Mouse (Mus musculus) stomach, adult 2 months (tissue): ENCODE measurements around the gene Gm10972. TPM values are rescaled to one million over a fixed set of nuclear protein-coding genes. Genes with fewer than 3 reads are reported as not detected.

Experiments
- polyA plus RNA-seq: library from polyadenylated mRNA; depleted of rRNA; stranded (reverse); fragments of >200 nt; gene quantifications from 2 replicates; pipeline ENCODE4 v1.2.3, GENCODE M21; 2012; rRNA removed

The Gm10972 gene
- polyA plus RNA-seq: not detected in 2 replicates

DNA sequence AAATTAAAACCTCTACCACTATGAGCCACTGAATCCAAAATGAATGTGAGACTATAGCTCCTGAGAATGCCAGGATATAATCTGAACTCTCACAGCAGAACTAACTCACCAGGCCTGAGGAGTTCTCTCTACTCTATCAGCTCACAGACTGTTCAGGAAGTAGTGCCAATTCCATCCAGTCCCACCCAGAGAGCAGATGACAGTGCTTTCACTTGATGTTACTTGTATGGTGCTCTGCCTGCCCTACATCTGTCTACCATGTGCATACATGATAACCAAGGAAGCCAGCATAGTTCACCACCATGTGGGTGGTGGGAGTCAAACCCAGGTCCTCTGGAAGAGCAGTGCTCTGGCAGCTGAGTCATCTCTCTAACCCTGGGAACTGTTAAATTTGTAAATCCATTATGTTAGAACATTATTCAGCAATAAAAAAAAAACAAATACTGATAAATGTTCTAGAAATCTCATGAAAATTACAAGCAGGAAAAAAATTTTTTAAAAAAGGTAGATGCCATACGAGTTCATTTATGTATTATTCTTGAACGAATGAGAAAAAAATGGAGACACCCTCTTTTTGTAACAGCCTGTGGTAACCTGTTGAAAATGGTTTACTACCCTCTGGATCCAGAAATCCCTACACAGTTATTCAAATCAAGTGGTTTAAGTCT is at the start of gene Gm10972:
Gm10972 (plus strand) TSS at position 618 of the 668 bp plus-strand sequence.

DNA sequence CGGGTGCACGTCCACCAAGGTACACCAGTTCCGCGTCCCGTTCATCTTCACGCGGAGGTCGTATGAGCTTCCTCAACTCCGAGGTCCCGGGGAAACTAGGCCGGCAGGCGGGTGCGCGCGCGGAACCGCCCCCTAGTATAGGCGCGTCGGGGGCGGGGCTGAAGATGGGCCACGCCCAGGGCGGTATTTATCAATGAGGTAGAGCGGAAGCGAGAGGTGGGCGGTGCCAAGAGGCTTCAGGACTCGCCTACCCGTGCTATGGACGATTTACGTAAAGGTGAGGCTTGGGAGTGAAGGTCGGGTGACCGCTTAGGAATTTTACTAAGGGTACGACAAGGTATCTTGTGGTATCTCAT is 15.8 kb downstream of the Gm10972 start, which contains the start of gene Tuft1:
Tuft1 (minus strand) TSS at position 133 of the 356 bp plus-strand sequence.

Other genes starting within 250 kb of the Gm10972 start
- 0.04 and 0.10 TPM in 2 replicates for gene Lingo4, start 244.6 kb upstream of the Gm10972 start, polyA plus RNA-seq
- 0.23 TPM in 1 of 2 replicates, not detected in the other for gene Tdrkh, start 229.8 kb upstream of the Gm10972 start, polyA plus RNA-seq
- gene Mrpl9, start 199.8 kb upstream of the Gm10972 start, polyA plus RNA-seq: 9.2 and 9.5 TPM in 2 replicates
- gene Oaz3, start 199.2 kb upstream of the Gm10972 start, polyA plus RNA-seq: not detected in 2 replicates
- gene Celf3, start 164.8 kb upstream of the Gm10972 start, polyA plus RNA-seq: 12.0 and 15.2 TPM in 2 replicates
- gene Riiad1, start 162.8 kb upstream of the Gm10972 start, polyA plus RNA-seq: not detected in 2 replicates
- gene Snx27, start 60.4 kb upstream of the Gm10972 start, polyA plus RNA-seq: 1.8 and 2.3 TPM in 2 replicates
- gene Tuft1, start 15.8 kb downstream of the Gm10972 start, polyA plus RNA-seq: 15.3 and 16.3 TPM in 2 replicates
- 2.6 and 3.3 TPM in 2 replicates for gene Selenbp2, start 50.4 kb downstream of the Gm10972 start, polyA plus RNA-seq
- gene Cgn, start 143.4 kb downstream of the Gm10972 start, polyA plus RNA-seq: 4.8 and 5.6 TPM in 2 replicates
- 6.1 and 6.5 TPM in 2 replicates for gene Pogz, start 194.5 kb downstream of the Gm10972 start, polyA plus RNA-seq
- gene Psmb4, start 243.8 kb downstream of the Gm10972 start, polyA plus RNA-seq: 83.0 and 143 TPM in 2 replicates